Mouse (Mus musculus) bone marrow, adult 2 months (tissue): Measurements from ENCODE around the gene Spats1. TPM values are rescaled to one million over a fixed set of nuclear protein-coding genes. Genes with fewer than 3 reads are reported as not detected.

Experiments used
- H3K27ac ChIP-seq: fragments of 200-500 bp; 2 replicates; pipeline ENCODE4 v1.5.1; 2012; ENCODE audit warnings: low read depth, mild to moderate bottlenecking, control low read depth, inconsistent platforms, low read length; ENCODE audit not compliant: control insufficient read depth, poor library complexity, insufficient read depth
- H3K4me1 ChIP-seq: fragments of 200-500 bp; 2 replicates; pipeline ENCODE4 v1.6.1; 2011; ENCODE audit warnings: low read length; ENCODE audit not compliant: control insufficient read depth, insufficient read depth
- H3K4me3 ChIP-seq: fragments of 200-500 bp; replicated peaks from 2 replicates; pipeline ENCODE3; 2011; ENCODE audit warnings: mild to moderate bottlenecking, low read depth, low read length, control low read depth; ENCODE audit not compliant: control insufficient read depth
- CTCF ChIP-seq: fragments of 200-500 bp; IDR thresholded peaks from 2 replicates; pipeline ENCODE4 v1.5.1; 2011; ENCODE audit warnings: low read length, control low read depth; ENCODE audit not compliant: control insufficient read depth, insufficient read depth
- POLR2A ChIP-seq: fragments of 200-500 bp; IDR thresholded peaks from 2 replicates; pipeline ENCODE4 v1.6.1; 2011; ENCODE audit warnings: low read depth, mild to moderate bottlenecking, control low read depth, low read length, borderline replicate concordance; ENCODE audit not compliant: control insufficient read depth
- WGBS: fragments of 180-500 bp; shearing (Covaris S2); methylation state at CpG from one replicate; pipeline ENCODE4 v1.1.7; 2018; 5-methylcytosine and 5-hydroxymethylcytosine counted together
- polyA plus RNA-seq: library from polyadenylated mRNA; stranded (reverse); fragments of >200 nt; gene quantifications from 2 replicates; pipeline ENCODE4 v1.2.4, GENCODE M21; 2011; ENCODE audit warnings: low replicate concordance; ENCODE audit not compliant: missing spikeins, insufficient read depth, insufficient read length

The Spats1 gene
- polyA plus RNA-seq, 1 experiment: not detected

DNA sequence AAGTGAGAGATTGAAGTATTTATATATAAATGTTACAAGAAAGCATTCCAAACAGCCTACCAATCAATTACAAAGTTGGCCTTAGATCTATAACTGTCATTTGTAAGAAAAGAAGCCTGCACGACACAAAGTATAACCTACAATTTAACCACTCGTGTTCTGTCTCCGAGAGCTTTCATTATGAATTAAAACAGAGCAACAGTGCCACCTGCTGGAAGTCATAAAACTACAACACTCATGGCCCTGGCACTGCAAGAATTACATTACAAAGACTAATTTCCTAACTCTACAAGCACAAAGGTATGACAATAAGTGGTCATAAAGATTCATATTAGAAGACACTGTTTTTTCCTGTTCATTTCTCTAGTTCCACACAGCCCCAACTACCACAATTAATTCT, 72.0 kb downstream of the Spats1 start:
- TF ChIP-seq CTCF: no peak
- no peak for TF ChIP-seq POLR2A
- Histone ChIP-seq H3K4me3 (no peak overlapping the region), H3K27ac (no peak overlapping the region), H3K4me1 (no peaks in the 10 kb centered on the region)
- WGBS: 8% methylated on average over 3 of the region's 3 CpGs

GRCm38 (mm10) chr17:45402601-45403000, 72.6 kb downstream of the Spats1 start:
- H3K27ac ChIP-seq: no peak overlapping the region
- H3K4me3 ChIP-seq: no peak overlapping the region
- TF ChIP-seq POLR2A (no peak), CTCF (no peak)
- H3K4me1 ChIP-seq: no peaks in the 10 kb centered on the region
- 83% methylated on average over 3 of the region's 3 CpGs for WGBS

- Histone ChIP-seq H3K4me3 (no peak overlapping the region), H3K4me1 (no peaks in the 10 kb centered on the region), H3K27ac (no peak overlapping the region)
- 84% methylated on average over 1 of the region's 1 CpGs for WGBS
- no peak for TF ChIP-seq POLR2A
- TF ChIP-seq CTCF: no peak
Observed at GRCm38 (mm10) chr17:45402126-45402525, 73.1 kb downstream of the Spats1 start.

- Histone ChIP-seq H3K27ac (no peak overlapping the region), H3K4me1 (no peaks in the 10 kb centered on the region), H3K4me3 (no peak overlapping the region)
- WGBS: 81% methylated on average over 5 of the region's 5 CpGs
- TF ChIP-seq CTCF (no peak), POLR2A (no peak)
Observed at GRCm38 (mm10) chr17:45401126-45401905, 73.9 kb downstream of the Spats1 start.

DNA sequence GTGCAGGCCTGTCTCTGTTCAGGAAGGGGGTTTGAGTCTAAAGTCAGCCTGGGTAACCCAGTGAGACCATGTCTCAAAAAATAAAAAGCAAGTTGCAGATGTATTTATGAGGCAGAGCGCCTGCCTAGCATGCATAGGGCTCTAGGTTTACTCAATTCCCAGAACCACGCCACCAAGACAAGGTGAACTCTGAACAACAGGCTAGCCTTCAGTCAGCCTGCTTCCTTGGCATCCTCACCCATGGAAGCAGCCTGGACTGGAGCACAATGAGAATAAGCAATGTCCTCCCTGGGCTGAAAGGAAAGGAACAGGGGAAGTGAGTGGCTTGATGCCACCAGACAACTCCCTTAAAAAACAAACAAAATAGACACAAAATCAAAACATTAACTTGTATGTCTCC, 77.2 kb downstream of the Spats1 start:
- Histone ChIP-seq H3K4me3 (no peak overlapping the region), H3K4me1 (no peaks in the 10 kb centered on the region), H3K27ac (no peak overlapping the region)
- WGBS: 91% methylated on average over 2 of the region's 2 CpGs
- TF ChIP-seq POLR2A: no peak
- no peak for TF ChIP-seq CTCF

DNA sequence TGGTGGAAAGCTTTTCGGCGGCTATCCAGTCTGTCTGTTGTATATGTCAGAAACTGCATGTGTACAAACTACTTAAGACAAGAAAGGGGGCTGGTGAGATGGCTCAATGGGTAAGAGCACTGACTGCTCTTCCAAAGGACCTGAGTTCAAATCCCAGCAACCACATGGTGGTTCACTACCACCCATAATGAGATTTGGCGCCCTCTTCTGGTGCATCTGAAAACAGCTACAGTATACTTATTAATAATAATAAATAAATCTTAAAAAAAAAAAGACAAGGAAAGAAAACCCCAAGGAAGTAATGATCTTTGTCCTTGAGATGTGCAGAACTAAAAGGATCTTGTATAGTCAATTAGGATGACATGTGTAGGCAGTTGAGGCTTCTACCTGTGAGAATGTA, 77.7 kb downstream of the Spats1 start:
- H3K4me3 ChIP-seq: no peak overlapping the region
- 76% methylated on average over 3 of the region's 3 CpGs for WGBS
- H3K4me1 ChIP-seq: no peaks in the 10 kb centered on the region
- H3K27ac ChIP-seq: no peak overlapping the region
- no peak for TF ChIP-seq POLR2A
- TF ChIP-seq CTCF: no peak

DNA sequence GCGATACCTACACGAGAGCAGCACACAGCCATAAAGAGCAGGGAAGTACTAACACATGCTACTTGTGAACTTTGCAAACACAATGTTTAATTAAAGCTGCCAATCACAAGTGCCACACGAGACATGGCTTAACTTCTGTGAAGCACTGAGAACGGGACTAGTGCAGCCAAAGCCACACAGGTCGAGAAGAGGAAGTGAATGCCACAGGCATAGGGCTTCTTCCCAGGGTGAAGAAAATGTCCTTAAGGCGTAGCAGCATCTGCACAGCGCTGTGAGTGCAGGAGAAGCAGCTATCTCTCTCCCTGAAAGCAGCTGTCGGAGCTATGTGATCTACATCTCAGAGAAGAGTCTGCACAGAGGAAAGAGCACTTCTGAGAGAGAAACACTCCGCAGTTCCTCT, 80.6 kb downstream of the Spats1 start:
- Histone ChIP-seq H3K4me1 (no peaks in the 10 kb centered on the region), H3K27ac (no peak overlapping the region), H3K4me3 (no peak overlapping the region)
- WGBS: 48% methylated on average over 9 of the region's 9 CpGs
- TF ChIP-seq POLR2A: no peak
- TF ChIP-seq CTCF: no peak

DNA sequence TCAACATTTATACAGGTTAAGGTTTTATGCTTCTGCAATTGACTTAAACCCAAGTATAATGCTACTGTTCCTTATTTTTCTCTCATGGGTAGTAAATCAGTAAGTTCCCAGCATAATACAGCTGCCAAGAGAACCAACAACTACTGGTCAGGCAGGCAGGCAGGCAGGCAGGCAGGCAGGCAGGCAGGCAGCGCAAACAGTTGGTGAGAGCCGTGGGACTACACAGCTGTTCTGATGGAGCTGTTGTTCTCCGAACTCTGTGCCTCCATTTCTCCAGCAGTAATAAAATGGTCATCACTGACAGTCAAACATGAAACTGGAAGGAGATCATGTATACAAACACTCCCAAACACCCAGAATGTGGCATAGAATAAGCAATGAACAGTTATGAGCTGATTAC, 81.5 kb downstream of the Spats1 start:
- no peaks in the 10 kb centered on the region for H3K4me1 ChIP-seq
- H3K27ac ChIP-seq: no peak overlapping the region
- TF ChIP-seq CTCF: no peak
- no peak for TF ChIP-seq POLR2A
- no peak overlapping the region for H3K4me3 ChIP-seq
- WGBS: 94% methylated on average over 3 of the region's 3 CpGs

Other genes starting within 250 kb of the Spats1 start
- 28.3 and 44.9 TPM in 2 replicates for gene Cdc5l, start 41.7 kb downstream of the Spats1 start, polyA plus RNA-seq
- gene Aars2, start 31.4 kb upstream of the Spats1 start, polyA plus RNA-seq: 3.7 and 10.1 TPM in 2 replicates
- 0.41 TPM in 1 of 2 replicates, not detected in the other for gene Tcte1, start 48.0 kb upstream of the Spats1 start, polyA plus RNA-seq
- gene Tmem151b, start 74.3 kb upstream of the Spats1 start, polyA plus RNA-seq: 1.5 and 4.3 TPM in 2 replicates
- gene Nfkbie, start 80.3 kb upstream of the Spats1 start, polyA plus RNA-seq: 6.9 and 14.8 TPM in 2 replicates
- 14.7 and 22.7 TPM in 2 replicates for gene Slc35b2, start 88.5 kb upstream of the Spats1 start, polyA plus RNA-seq
- 576 and 1,077 TPM in 2 replicates for gene Hsp90ab1, start 97.9 kb upstream of the Spats1 start, polyA plus RNA-seq
- 73.1 and 109 TPM in 2 replicates for gene Slc29a1, start 124.2 kb upstream of the Spats1 start, polyA plus RNA-seq
- 9.3 TPM in 1 of 2 replicates, not detected in the other for gene Mymx, start 126.7 kb upstream of the Spats1 start, polyA plus RNA-seq
- gene Capn11, start 183.9 kb upstream of the Spats1 start, polyA plus RNA-seq: 6.7 TPM in 1 of 2 replicates, not detected in the other
- gene Mrpl14, start 210.9 kb upstream of the Spats1 start, polyA plus RNA-seq: 43.4 and 56.4 TPM in 2 replicates
- gene Tmem63b, start 211.5 kb upstream of the Spats1 start, polyA plus RNA-seq: 16.2 and 19.1 TPM in 2 replicates